Comparison of ENCODE assay signal across 9 mouse cellular contexts in the genomic region with DNA sequence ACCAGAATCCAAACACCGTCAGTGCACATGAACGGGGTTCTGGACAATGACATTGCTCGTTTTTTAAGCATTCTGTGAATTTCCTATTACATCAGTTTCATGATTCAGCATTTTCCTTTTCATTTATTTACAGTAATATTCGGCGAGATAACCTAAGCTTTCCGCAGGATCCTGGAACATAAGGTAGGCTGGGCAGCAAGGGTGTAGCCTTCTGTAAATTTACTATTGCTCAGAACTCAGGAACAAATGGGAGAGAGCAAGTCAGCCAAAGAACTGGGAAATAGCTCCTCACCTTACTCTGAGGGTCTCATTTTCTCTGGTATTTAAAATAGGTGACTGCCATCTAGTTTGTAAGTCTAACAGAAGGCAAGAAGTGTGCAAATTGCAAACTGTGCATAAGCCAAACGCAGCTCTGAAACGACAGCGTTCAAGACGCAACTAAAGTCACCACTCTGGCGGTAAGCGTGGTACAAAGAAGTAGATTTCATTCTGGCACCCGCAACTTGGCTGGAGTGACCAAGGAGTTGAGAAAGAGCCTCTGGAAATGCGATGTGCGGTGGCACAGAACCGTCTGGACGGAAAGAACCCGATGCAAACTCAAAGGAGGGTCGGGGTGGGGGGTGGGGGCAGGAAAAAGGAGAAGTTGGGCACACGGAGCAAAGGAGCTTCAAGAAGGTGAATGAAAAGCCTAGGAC. TPM values are rescaled to one million over a fixed set of nuclear protein-coding genes. Genes with fewer than 3 reads are reported as not detected.
A peak's percentile ranks its signal among the peaks of the same experiment; 100 is the strongest.
DNase-seq lines count a peak whose midpoint lies in the region; ATAC-seq and TF ChIP-seq lines count a peak whose summit lies in the region.
"Had no signal": no experiment of that assay in that cellular context is flagged by ENCODE, and none has a peak within 500 bp of the region (broad histone marks: within the 10 kb centered on the region; RNA-seq: fewer than 3 reads in every experiment).

No protein-coding gene starts in this region.

- TF ChIP-seq EP300 in liver, embryonic 14.5 days (IDR thresholded peaks at IDR 0.05; ENCODE audit: low read depth) = no peak

- H3K4me2 ChIP-seq in liver, embryonic 14.5 days (ENCODE audit: low read depth) = peak overlapping the region; percentile 53

- peak overlapping the region; percentile 90 for H3K4me3 ChIP-seq in gastrocnemius, adult 2 months
- H3K4me3 ChIP-seq in thymus, adult 2 months (ENCODE audit: control insufficient read depth, insufficient read depth, low read length) = 0 out of 2 replicates have a peak overlapping the region, but pooled peaks have one; percentile 33
- peak overlapping the region in 1 of 2 experiments; percentile 47; a peak in 1 of 4 replicates for H3K4me3 ChIP-seq in liver, embryonic 14.5 days (ENCODE audit: insufficient read depth in 1 of 2, low read depth in 2 of 2, low read length in 2 of 2)

- no peak for TF ChIP-seq POLR2A in thymus, adult 2 months (IDR thresholded peaks at IDR 0.05; ENCODE audit: control insufficient read depth, extremely low read depth, insufficient read depth, low read length, poor library complexity)

- H3K36me3 ChIP-seq in thymus, adult 2 months (ENCODE audit: control insufficient read depth, insufficient read depth, low read length) = no peaks in the 10 kb centered on the region
- no peaks in the 10 kb centered on the region for H3K36me3 ChIP-seq in liver, embryonic 14.5 days (replicated peaks; ENCODE audit: control insufficient read depth, insufficient read depth, low read depth)

- intact Hi-C loops in gastrocnemius, adult 2 months (cut with DNase I) = loop anchor here (2.0 kb wide), 1 partner anchor 55 kb away; the partner anchor contains the start of gene Smim20

- peak overlapping the region; percentile 93 for H3K27ac ChIP-seq in gastrocnemius, adult 2 months
- no peak overlapping the region for H3K27ac ChIP-seq in thymus, adult 2 months (ENCODE audit: control insufficient read depth, insufficient read depth, low read length)
- H3K27ac ChIP-seq in liver, embryonic 14.5 days = no peak overlapping the region

- no peak for TF ChIP-seq CTCF in gastrocnemius, adult 2 months (IDR thresholded peaks at IDR 0.05)
- no peak for TF ChIP-seq CTCF in thymus, adult 2 months (IDR thresholded peaks at IDR 0.05; ENCODE audit: borderline replicate concordance, control insufficient read depth, extremely low read depth, insufficient read depth, low read length, poor library complexity)
- TF ChIP-seq CTCF in liver, embryonic 14.5 days (IDR thresholded peaks at IDR 0.05; ENCODE audit: low read depth) = no peak

- WGBS in thymus, adult 2 months = 4% methylated on average over 20 of the region's 20 CpGs
- WGBS in liver, embryonic 14.5 days (ENCODE audit: insufficient replicate concordance) = 13% methylated on average over 20 of the region's 20 CpGs

- no peak for ATAC-seq in liver, embryonic 14.5 days (ENCODE audit: insufficient read depth)
- no peak for ATAC-seq in inflammation-experienced regulatory T-cells, adult 6 months

- no peaks in the 10 kb centered on the region for H3K9me3 ChIP-seq in liver, embryonic 14.5 days (ENCODE audit: control insufficient read depth, low read length)

- peak; percentile 64 for DNase-seq in gastrocnemius, adult 2 months
- no peak for DNase-seq in gastrocnemius, adult 8-10 months (ENCODE audit: low spot score in 2 of 2)
- DNase-seq in thymus, adult 2 months = no peak
- DNase-seq in thymus, postnatal 36 days = no peak
- DNase-seq in liver, embryonic 14.5 days (ENCODE audit: low read depth in 3 of 3, low spot score in 3 of 3) = no peak
- DNase-seq in testis, postnatal 10 days (ENCODE audit: low spot score) = no peak
- no peak for DNase-seq in left cerebral cortex, adult 9 months (ENCODE audit: low spot score in 2 of 2)

- H3K9ac ChIP-seq in liver, embryonic 14.5 days (replicated peaks) = no peak overlapping the region

- H3K4me1 ChIP-seq in thymus, adult 2 months (replicated peaks; ENCODE audit: control insufficient read depth, insufficient read depth, low read length) = 0 out of 2 replicates have a peak, but pooled peaks cover 5% of the 10 kb centered on the region
- H3K4me1 ChIP-seq in liver, embryonic 14.5 days (replicated peaks; ENCODE audit: control insufficient read depth in 2 of 2, insufficient read depth in 2 of 2, low read length in 1 of 2) = no peaks in the 10 kb centered on the region

- H3K27me3 ChIP-seq in thymus, adult 2 months (ENCODE audit: control insufficient read depth, insufficient read depth, low read length) = peaks cover 11% of the 10 kb centered on the region
- H3K27me3 ChIP-seq in liver, embryonic 14.5 days (ENCODE audit: control insufficient read depth, insufficient read depth, low read length) = peaks cover 39% of the 10 kb centered on the region

RNA-seq across cellular contexts. Expression of gene Sel1l3, which starts 1.5 kb away (rescaled TPM):
- 10 to 100 TPM; 59.8 to 69.4 TPM for total RNA-seq in gastrocnemius, adult 2 months (2021)
- 10 to 100 TPM; 41.5 to 51.2 (median 49.4) TPM for total RNA-seq in gastrocnemius, adult 8-10 months (2022)
- polyA plus RNA-seq in thymus, adult 2 months (2012; rRNA removed) = 1.9 and 2.4 TPM in 2 replicates
- 0.03 and 0.05 TPM in 2 replicates for polyA plus RNA-seq in liver, embryonic 14.5 days (2012; rRNA removed)
- 0.10 TPM in 1 of 2 replicates, not detected in the other for polyA plus RNA-seq in liver, embryonic 14.5 days (2014; fragmentation: Nextera tagmentation; extraction: Ambion mirVana)
- polyA plus RNA-seq in inflammation-experienced regulatory T-cells, adult 6 months (2017; shearing (Covaris generic)) = under 1 TPM in 1 of 3 experiments, not detected in 2; 0.13 TPM
- polyA plus RNA-seq: C2C12 had no signal

RNA-seq across cellular contexts. Expression of gene Smim20, which starts 54.6 kb away (rescaled TPM):
- total RNA-seq in gastrocnemius, adult 2 months (2021) = 10 to 100 TPM; 55.5 to 67.5 TPM
- 10 to 100 TPM; 55.1 to 62.3 (median 58.3) TPM for total RNA-seq in gastrocnemius, adult 8-10 months (2022)
- 37.4 and 52.3 TPM in 2 replicates for polyA plus RNA-seq in thymus, adult 2 months (2012; rRNA removed)
- polyA plus RNA-seq in liver, embryonic 14.5 days (2012; rRNA removed) = 15.4 and 17.3 TPM in 2 replicates
- 35.2 and 38.5 TPM in 2 replicates for polyA plus RNA-seq in liver, embryonic 14.5 days (2014; fragmentation: Nextera tagmentation; extraction: Ambion mirVana)
- polyA plus RNA-seq in inflammation-experienced regulatory T-cells, adult 6 months (2017; shearing (Covaris generic)) = 100 to 1,000 TPM; 107 to 114 (median 113) TPM
